Comparison of ENCODE assay signal across 22 mouse cellular contexts in the genomic region with DNA sequence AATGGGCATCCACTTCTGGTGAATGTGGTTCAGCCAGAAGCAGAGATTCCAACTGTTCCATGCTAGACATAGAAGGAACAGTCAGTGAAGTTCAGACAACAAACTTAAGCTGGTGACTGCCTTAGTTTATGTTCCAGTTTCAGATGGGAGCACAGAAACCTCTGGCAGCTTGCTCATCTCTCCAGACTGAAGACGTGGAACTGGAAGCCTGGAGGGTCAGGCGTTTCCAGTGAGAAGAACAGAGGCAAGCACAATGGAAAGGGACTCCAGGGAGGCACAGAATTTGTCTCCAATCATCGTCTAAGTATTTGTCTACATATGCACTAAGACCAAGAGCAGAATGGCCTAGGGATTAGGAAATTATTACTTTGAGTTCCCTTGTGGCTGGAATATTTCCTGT.
DNase-seq lines count a peak whose midpoint lies in the region; ATAC-seq and TF ChIP-seq lines count a peak whose summit lies in the region.
"Had no signal": no experiment of that assay in that cellular context is flagged by ENCODE, and none has a peak within 500 bp of the region (broad histone marks: within the 10 kb centered on the region; RNA-seq: fewer than 3 reads in every experiment).

No protein-coding gene starts in this region.

- DNase-seq in embryonic facial prominence, embryonic 10.5 days (ENCODE audit: low spot score), result no peak
- DNase-seq in heart, adult 9 months (ENCODE audit: low spot score in 2 of 2), result peak; percentile 12 to 27
- no peak for DNase-seq in heart, postnatal 36 days
- peak; percentile 6 for DNase-seq in midbrain, embryonic 11.5 days (ENCODE audit: low spot score, missing footprints)
- no peak for DNase-seq in midbrain, postnatal 0 days (ENCODE audit: low spot score)
- peak; percentile 12 to 28 for DNase-seq in heart, postnatal 14 days
- DNase-seq in layer of hippocampus, adult 11-12 months (ENCODE audit: low spot score), result no peak
- DNase-seq: adrenal gland, adult 8-10 months; adrenal gland, postnatal 36 days; B cell, adult 2 months; cerebellum, adult 11 months; cerebellum, adult 8-10 months; cerebellum, postnatal 14 days; forebrain, postnatal 0 days; gastrocnemius, postnatal 25 days had no signal

- no peak for ATAC-seq in embryonic facial prominence, embryonic 13.5 days (ENCODE audit: insufficient number of reproducible peaks, insufficient read depth, low FRiP score, low TSS enrichment, low read depth)
- ATAC-seq in midbrain, embryonic 11.5 days (ENCODE audit: low FRiP score), result no peak
- no peak for ATAC-seq in midbrain, postnatal 0 days (ENCODE audit: low FRiP score)
- ATAC-seq: CD4-positive, CD25-positive, alpha-beta regulatory T cell, adult 4 months; forebrain, embryonic 13.5 days; forebrain, postnatal 0 days; intestine, embryonic 16.5 days had no signal

- peaks cover 11% of the 10 kb centered on the region; the same call in 1 of the 2 replicates for H3K4me1 ChIP-seq in embryonic facial prominence, embryonic 13.5 days
- no peaks in the 10 kb centered on the region for H3K4me1 ChIP-seq in embryonic facial prominence, embryonic 10.5 days
- no peaks in the 10 kb centered on the region for H3K4me1 ChIP-seq in midbrain, embryonic 11.5 days (ENCODE audit: control insufficient read depth, insufficient read depth, low read length)
- H3K4me1 ChIP-seq in midbrain, postnatal 0 days (ENCODE audit: insufficient read depth, low read length), result no peaks in the 10 kb centered on the region
- H3K4me1 ChIP-seq: forebrain, embryonic 13.5 days; heart, embryonic 15.5 days; hindbrain, embryonic 15.5 days had no signal

- 71% methylated on average over 3 of the region's 3 CpGs for WGBS in embryonic facial prominence, embryonic 13.5 days
- WGBS in embryonic facial prominence, embryonic 10.5 days, result 73% methylated on average over 3 of the region's 3 CpGs
- WGBS in midbrain, embryonic 11.5 days, result 79% methylated on average over 3 of the region's 3 CpGs
- WGBS in midbrain, postnatal 0 days, result 78% methylated on average over 3 of the region's 3 CpGs

- no peak overlapping the region for H3K4me3 ChIP-seq in embryonic facial prominence, embryonic 13.5 days
- H3K4me3 ChIP-seq in embryonic facial prominence, embryonic 10.5 days, result no peak overlapping the region
- no peak overlapping the region for H3K4me3 ChIP-seq in midbrain, embryonic 11.5 days (ENCODE audit: low read depth, low read length)
- H3K4me3 ChIP-seq in midbrain, postnatal 0 days (ENCODE audit: low read depth, low read length), result no peak overlapping the region
- H3K4me3 ChIP-seq: forebrain, embryonic 13.5 days; heart, embryonic 15.5 days; hindbrain, embryonic 15.5 days had no signal

- H3K9ac ChIP-seq in embryonic facial prominence, embryonic 13.5 days, result no peak overlapping the region
- no peak overlapping the region for H3K9ac ChIP-seq in midbrain, embryonic 11.5 days (ENCODE audit: low read length)
- H3K9ac ChIP-seq in midbrain, postnatal 0 days (replicated peaks; ENCODE audit: low read length, poor library complexity, severe bottlenecking), result no peak overlapping the region
- H3K9ac ChIP-seq: forebrain, embryonic 13.5 days; forebrain, postnatal 0 days; heart, embryonic 15.5 days; hindbrain, embryonic 15.5 days had no signal

- no peak overlapping the region for H3K4me2 ChIP-seq in embryonic facial prominence, embryonic 13.5 days
- no peak overlapping the region for H3K4me2 ChIP-seq in midbrain, embryonic 11.5 days
- no peak overlapping the region for H3K4me2 ChIP-seq in midbrain, postnatal 0 days (ENCODE audit: low read depth, low read length, poor library complexity, severe bottlenecking)
- H3K4me2 ChIP-seq: forebrain, embryonic 13.5 days; heart, embryonic 15.5 days; hindbrain, embryonic 15.5 days had no signal

- no peaks in the 10 kb centered on the region for H3K36me3 ChIP-seq in embryonic facial prominence, embryonic 13.5 days
- no peaks in the 10 kb centered on the region for H3K36me3 ChIP-seq in embryonic facial prominence, embryonic 10.5 days (replicated peaks)
- H3K36me3 ChIP-seq in midbrain, embryonic 11.5 days (ENCODE audit: control insufficient read depth, insufficient read depth, low read length), result no peaks in the 10 kb centered on the region
- H3K36me3 ChIP-seq in midbrain, postnatal 0 days (ENCODE audit: insufficient read depth, low read length), result no peaks in the 10 kb centered on the region
- H3K36me3 ChIP-seq: G1E; heart, embryonic 15.5 days; hindbrain, embryonic 15.5 days had no signal

- H3K9me3 ChIP-seq in embryonic facial prominence, embryonic 13.5 days, result no peaks in the 10 kb centered on the region
- no peaks in the 10 kb centered on the region for H3K9me3 ChIP-seq in embryonic facial prominence, embryonic 10.5 days
- no peaks in the 10 kb centered on the region for H3K9me3 ChIP-seq in midbrain, embryonic 11.5 days (ENCODE audit: control insufficient read depth, low read length)
- H3K9me3 ChIP-seq in midbrain, postnatal 0 days (ENCODE audit: low read length), result no peaks in the 10 kb centered on the region
- H3K9me3 ChIP-seq: forebrain, embryonic 13.5 days; G1E; heart, embryonic 15.5 days; hindbrain, embryonic 15.5 days had no signal

- H3K27me3 ChIP-seq in embryonic facial prominence, embryonic 13.5 days, result no peaks in the 10 kb centered on the region
- H3K27me3 ChIP-seq in embryonic facial prominence, embryonic 10.5 days (replicated peaks; ENCODE audit: low read depth, poor library complexity, severe bottlenecking), result no peaks in the 10 kb centered on the region
- H3K27me3 ChIP-seq in midbrain, embryonic 11.5 days (ENCODE audit: control insufficient read depth, insufficient read depth, low read length), result no peaks in the 10 kb centered on the region
- no peaks in the 10 kb centered on the region for H3K27me3 ChIP-seq in midbrain, postnatal 0 days (ENCODE audit: insufficient read depth, low read length)
- H3K27me3 ChIP-seq: forebrain, embryonic 13.5 days; heart, embryonic 15.5 days; hindbrain, embryonic 15.5 days had no signal

- intact Hi-C loops in heart, postnatal 36 days (cut with DNase I), result no loop called here
- intact Hi-C loops in heart, postnatal 14 days (cut with DNase I), result no loop called here

- TF ChIP-seq CTCF in midbrain, postnatal 0 days (IDR thresholded peaks at IDR 0.05), result no peak

- H3K27ac ChIP-seq in embryonic facial prominence, embryonic 13.5 days, result peak overlapping the region; percentile 17; the same call in 1 of the 2 replicates
- H3K27ac ChIP-seq in embryonic facial prominence, embryonic 10.5 days (replicated peaks), result no peak overlapping the region
- no peak overlapping the region for H3K27ac ChIP-seq in midbrain, embryonic 11.5 days (ENCODE audit: low read depth, low read length)
- no peak overlapping the region for H3K27ac ChIP-seq in midbrain, postnatal 0 days (ENCODE audit: low read depth, low read length)
- H3K27ac ChIP-seq: forebrain, embryonic 13.5 days; heart, embryonic 15.5 days; hindbrain, embryonic 15.5 days had no signal

Comparison
In these comparisons a context has a peak if more than half of its experiments do, and no peak if none do; other contexts are left out.
1. DNase-seq: peak in heart, adult 9 months (2 of 2), midbrain, embryonic 11.5 days (single experiment) and heart, postnatal 14 days (2 of 2); none in embryonic facial prominence, embryonic 10.5 days (single experiment), heart, postnatal 36 days (0 of 2), midbrain, postnatal 0 days (single experiment) and layer of hippocampus, adult 11-12 months (single experiment).